Mouse (Mus musculus) embryonic facial prominence, embryonic 11.5 days (tissue): ENCODE data around the gene Defb46. TPM values are rescaled to one million over a fixed set of nuclear protein-coding genes. Genes with fewer than 3 reads are reported as not detected.

ENCODE experiments used
- ATAC-seq: fragments of 200-750 bp; cut with Nextera tagmentation; replicated peaks from 2 replicates; pipeline ENCODE4 v1.8.0; 2017; ENCODE audit warnings: low read depth; ENCODE audit not compliant: insufficient number of reproducible peaks, low FRiP score, low TSS enrichment
- DNase-seq: peaks from one replicate; pipeline ENCODE4 v3.0.0-alpha.2; 2015; ENCODE audit warnings: low spot score
- H3K27ac ChIP-seq: fragments of 300-500 bp; sonication (generic); replicated peaks from 2 replicates; pipeline ENCODE4 v1.5.1; 2014; ENCODE audit warnings: mild to moderate bottlenecking, low read depth, low read length, control low read depth
- H3K27me3 ChIP-seq: fragments of 300-500 bp; sonication (generic); 2 replicates; pipeline ENCODE4 v1.6.1; 2014; ENCODE audit warnings: mild to moderate bottlenecking, low read length, moderate library complexity, mixed read lengths; ENCODE audit not compliant: control insufficient read depth, insufficient read depth
- H3K36me3 ChIP-seq: fragments of 300-500 bp; sonication (generic); replicated peaks from 2 replicates; pipeline ENCODE4 v1.6.1; 2014; ENCODE audit warnings: low read depth, mild to moderate bottlenecking, low read length, moderate library complexity, mixed read lengths; ENCODE audit not compliant: control insufficient read depth, insufficient read depth
- H3K4me1 ChIP-seq: fragments of 300-500 bp; sonication (generic); 2 replicates; pipeline ENCODE4 v1.6.1; 2014; ENCODE audit warnings: low read length, mixed read lengths; ENCODE audit not compliant: control insufficient read depth, insufficient read depth
- H3K4me2 ChIP-seq: fragments of 300-500 bp; sonication (generic); 2 replicates; pipeline ENCODE4 v1.6.1; 2014; ENCODE audit warnings: low read depth, mild to moderate bottlenecking, control low read depth, low read length, moderate library complexity
- H3K4me3 ChIP-seq: fragments of 300-500 bp; sonication (generic); 2 replicates; pipeline ENCODE4 v1.5.1; 2014; ENCODE audit warnings: low read depth, low read length, control low read depth
- H3K9ac ChIP-seq: fragments of 300-500 bp; sonication (generic); replicated peaks from 2 replicates; pipeline ENCODE4 v1.6.1; 2014; ENCODE audit warnings: mild to moderate bottlenecking, control low read depth, low read length
- H3K9me3 ChIP-seq: fragments of 300-500 bp; sonication (generic); replicated peaks from 2 replicates; pipeline ENCODE4 v1.6.1; 2016; ENCODE audit warnings: mild to moderate bottlenecking, low read length, inconsistent platforms, mixed read lengths; ENCODE audit not compliant: control insufficient read depth
- WGBS: fragments of 180-500 bp; shearing (Covaris S2); extraction: QIAGEN DNeasy Blood & Tissue Kit; methylation state at CpG from one replicate; pipeline ENCODE4 v1.1.7; 2014; 5-methylcytosine and 5-hydroxymethylcytosine counted together
- polyA plus RNA-seq: library from polyadenylated mRNA; unstranded; fragments of >200 nt; fragmentation: Nextera tagmentation; extraction: Ambion mirVana; gene quantifications from 2 replicates; pipeline ENCODE4 v1.2.1, GENCODE M21; 2014

Defb46 gene
- not detected in 2 replicates for polyA plus RNA-seq

GRCm38 (mm10) chr8:19239616-19240015, at the start of gene Defb46:
Defb46 (plus strand) TSS chr8:19239916.
- Histone ChIP-seq H3K27ac (no peak within 1 kb of the TSS), H3K9ac (no peak within 1 kb of the TSS), H3K9me3 (no peaks in the 10 kb centered on the region), H3K4me1 (no peaks in the 10 kb centered on the region), H3K4me2 (no peak within 1 kb of the TSS), H3K4me3 (no peak within 1 kb of the TSS), H3K36me3 (no peaks in the 10 kb centered on the region), H3K27me3 (no peaks in the 10 kb centered on the region)
- ATAC-seq = no peak
- DNase-seq = no peak
- 77% methylated on average over 2 of the region's 2 CpGs for WGBS

- Histone ChIP-seq H3K27ac (no peak within 1 kb of the TSS), H3K36me3 (no peaks in the 10 kb centered on the region), H3K4me3 (no peak within 1 kb of the TSS), H3K9me3 (no peaks in the 10 kb centered on the region), H3K9ac (no peak within 1 kb of the TSS), H3K4me1 (no peaks in the 10 kb centered on the region), H3K4me2 (no peak within 1 kb of the TSS), H3K27me3 (no peaks in the 10 kb centered on the region)
- WGBS = 42% methylated on average over 1 of the region's 1 CpGs
- ATAC-seq = no peak
- no peak for DNase-seq
Observed at GRCm38 (mm10) chr8:19225161-19225560, 14.6 kb upstream of the Defb46 start, which contains the start of gene Defb6. Defb6 (plus strand) TSS chr8:19225478.

GRCm38 (mm10) chr8:19238101-19238500, 1.6 kb upstream of the Defb46 start:
- WGBS = 75% methylated on average over 1 of the region's 1 CpGs

GRCm38 (mm10) chr8:19247280-19247679, 7.6 kb downstream of the Defb46 start, which contains the start of gene Defb5:
Defb5 (plus strand) TSS chr8:19247580.
- Histone ChIP-seq H3K27ac (no peak within 1 kb of the TSS), H3K4me1 (no peaks in the 10 kb centered on the region), H3K9ac (no peak within 1 kb of the TSS), H3K4me3 (no peak within 1 kb of the TSS), H3K4me2 (no peak within 1 kb of the TSS), H3K36me3 (no peaks in the 10 kb centered on the region), H3K9me3 (no peaks in the 10 kb centered on the region), H3K27me3 (no peaks in the 10 kb centered on the region)
- ATAC-seq (no peak), DNase-seq (no peak)
- 95% methylated on average over 5 of the region's 5 CpGs for WGBS

More at GRCm38 (mm10) chr8:19238101-19238500, 1.6 kb upstream of the Defb46 start:
- no peak for ATAC-seq
- no peaks in the 10 kb centered on the region for H3K9me3 ChIP-seq
- no peak overlapping the region for H3K4me2 ChIP-seq
- no peaks in the 10 kb centered on the region for H3K27me3 ChIP-seq
- H3K9ac ChIP-seq = no peak overlapping the region
- H3K4me3 ChIP-seq = no peak overlapping the region
- DNase-seq = no peak
- H3K4me1 ChIP-seq = no peaks in the 10 kb centered on the region
- no peaks in the 10 kb centered on the region for H3K36me3 ChIP-seq
- no peak overlapping the region for H3K27ac ChIP-seq

GRCm38 (mm10) chr8:19258136-19258535, 18.4 kb downstream of the Defb46 start:
- H3K4me2 ChIP-seq = no peak overlapping the region
- no peaks in the 10 kb centered on the region for H3K4me1 ChIP-seq
- no peak for DNase-seq
- no peak for ATAC-seq
- H3K9me3 ChIP-seq = no peaks in the 10 kb centered on the region
- no peaks in the 10 kb centered on the region for H3K27me3 ChIP-seq
- H3K36me3 ChIP-seq = no peaks in the 10 kb centered on the region
- no peak overlapping the region for H3K9ac ChIP-seq
- H3K4me3 ChIP-seq = no peak overlapping the region
- no peak overlapping the region for H3K27ac ChIP-seq

- Histone ChIP-seq H3K27me3 (no peaks in the 10 kb centered on the region), H3K9ac (no peak overlapping the region), H3K9me3 (no peaks in the 10 kb centered on the region), H3K27ac (no peak overlapping the region), H3K4me3 (no peak overlapping the region), H3K4me2 (no peak overlapping the region), H3K4me1 (no peaks in the 10 kb centered on the region), H3K36me3 (no peaks in the 10 kb centered on the region)
- WGBS = 45% methylated on average over 3 of the region's 3 CpGs
- DNase-seq (no peak), ATAC-seq (no peak)
Observed at GRCm38 (mm10) chr8:19259667-19260066, 20.0 kb downstream of the Defb46 start.

Other genes starting within 250 kb of the Defb46 start
- not detected in 2 replicates for gene Defb37, start 248.9 kb upstream of the Defb46 start, polyA plus RNA-seq
- gene Defb38, start 213.3 kb upstream of the Defb46 start, polyA plus RNA-seq = not detected in 2 replicates
- gene Defb39, start 175.1 kb upstream of the Defb46 start, polyA plus RNA-seq = not detected in 2 replicates
- not detected in 2 replicates for gene Defb12, start 125.1 kb upstream of the Defb46 start, polyA plus RNA-seq
- gene Defb34, start 116.2 kb upstream of the Defb46 start, polyA plus RNA-seq = not detected in 2 replicates
- gene Gm45826, start 99.1 kb upstream of the Defb46 start, polyA plus RNA-seq = not detected in 2 replicates
- not detected in 2 replicates for gene Defb14, start 45.6 kb upstream of the Defb46 start, polyA plus RNA-seq
- not detected in 2 replicates for gene Defb4, start 41.2 kb upstream of the Defb46 start, polyA plus RNA-seq
- gene Defb6, start 14.4 kb upstream of the Defb46 start, polyA plus RNA-seq = not detected in 2 replicates
- not detected in 2 replicates for gene Defb5, start 7.7 kb downstream of the Defb46 start, polyA plus RNA-seq
- not detected in 2 replicates for gene Defb3, start 53.4 kb downstream of the Defb46 start, polyA plus RNA-seq
- gene Defb8, start 207.7 kb downstream of the Defb46 start, polyA plus RNA-seq = not detected in 2 replicates